Mouse (Mus musculus) liver, adult 2 months (tissue): ENCODE measurements at regions not wholly inside any gene's neighbourhood (a gene's known extent, or its start where the extent isn't known, plus 50 kb on each side); places are given as distances from the start of the nearest gene placed in this dataset.

Experiments used
- CTCF ChIP-seq: fragments of 200-500 bp; IDR thresholded peaks from 2 replicates; pipeline ENCODE4 v1.5.1; 2011; ENCODE audit warnings: low read depth, low read length, control low read depth
- POLR2A ChIP-seq: fragments of 200-500 bp; IDR thresholded peaks from 2 replicates; pipeline ENCODE4 v1.6.1; 2011; ENCODE audit warnings: low read length, control low read depth; ENCODE audit not compliant: insufficient read depth; ENCODE audit errors: extremely low read depth

- TF ChIP-seq POLR2A (no peak), CTCF (no peak)
Measured at GRCm38 (mm10) chr2:171712816-171713570, 330.3 kb downstream of the Cbln4 start.
